Mouse (Mus musculus) embryonic fibroblast, embryonic 13.5 days (primary cell): Measurements from ENCODE around the gene Cacng3.

Source experiments
- CTCF ChIP-seq: IDR thresholded peaks from 2 replicates; pipeline ENCODE4 v1.5.1; 2011; ENCODE audit warnings: mild to moderate bottlenecking, control low read depth, low read length, moderate library complexity, borderline replicate concordance; ENCODE audit not compliant: insufficient read depth
- POLR2A ChIP-seq: IDR thresholded peaks from 2 replicates; pipeline ENCODE4 v1.6.1; 2011; ENCODE audit warnings: low read depth, mild to moderate bottlenecking, control low read depth, low read length, moderate library complexity

DNA sequence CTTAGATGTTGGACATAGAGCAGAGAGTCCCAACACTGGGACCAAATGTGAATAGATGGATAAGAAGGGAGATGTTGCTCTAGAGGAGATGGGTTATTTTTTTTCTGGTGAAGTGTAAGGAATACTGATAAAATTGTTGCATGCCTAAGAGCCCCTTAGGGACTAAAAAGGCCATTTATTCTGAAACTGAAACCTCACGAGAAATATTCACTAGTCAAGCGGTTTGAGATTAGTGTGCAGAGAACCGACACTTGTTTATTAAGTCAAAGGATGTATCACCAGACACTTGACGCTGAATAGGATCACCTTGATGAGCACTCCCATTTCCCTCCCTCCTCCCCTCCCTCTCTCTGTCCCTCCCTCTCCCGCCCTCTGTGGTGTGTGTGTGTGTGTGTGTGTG is 136.2 kb downstream of the Cacng3 start:
- TF ChIP-seq CTCF (no peak), POLR2A (no peak)
